Mouse (Mus musculus) CD4-positive, CD25-positive, alpha-beta regulatory T cell, adult 9 weeks (primary cell): ENCODE results near the gene Col25a1. TPM values are rescaled to one million over a fixed set of nuclear protein-coding genes. Genes with fewer than 3 reads are reported as not detected.

Experiments used
- polyA plus RNA-seq: library from polyadenylated mRNA; unstranded; fragments of 100-300 nt; shearing (Covaris generic); gene quantifications from one replicate; pipeline ENCODE4 v1.2.1, GENCODE M21; 2017

The Col25a1 gene
- 0.29 TPM for polyA plus RNA-seq

GRCm38 (mm10) chr3:130131201-130131600 is at the start of gene Col25a1:
Col25a1 (plus strand) TSS chr3:130131501.

GRCm38 (mm10) chr3:130617439-130617898 is 486.2 kb downstream of the Col25a1 start, which contains the start of gene Etnppl:
Etnppl (plus strand) TSS chr3:130617448.

Other genes with a start within 250 kb of the Col25a1 start
- gene Casp6, start 230.1 kb upstream of the Col25a1 start, polyA plus RNA-seq: 78.2 TPM
- gene Mcub, start 161.3 kb upstream of the Col25a1 start, polyA plus RNA-seq: 45.1 TPM
- gene Sec24b, start 69.9 kb upstream of the Col25a1 start, polyA plus RNA-seq: 15.4 TPM